Mouse (Mus musculus) CH12.LX (cell line): ENCODE results near the gene Mllt10. TPM values are rescaled to one million over a fixed set of nuclear protein-coding genes. Genes with fewer than 3 reads are reported as not detected.

Experiments
- DNase-seq: peaks from one replicate; pipeline ENCODE4 v3.0.0-alpha.2; 2013; ENCODE audit errors: extremely low read depth
- H3K27ac ChIP-seq: 2 replicates; pipeline ENCODE4 v1.5.1; 2012; ENCODE audit warnings: low read depth, mild to moderate bottlenecking, control low read depth, moderate library complexity; ENCODE audit not compliant: insufficient read depth
- H3K27me3 ChIP-seq: replicated peaks from 2 replicates; pipeline ENCODE3; 2012; ENCODE audit warnings: inconsistent platforms
- H3K36me3 ChIP-seq, 2 experiments: replicated peaks in 1 of 2; 2 replicates each; pipeline versions ENCODE3 to v1.6.1; 2012; ENCODE audit warnings: inconsistent platforms in 1 of 2, low read length in 1 of 2, mild to moderate bottlenecking in 1 of 2, mixed read lengths in 1 of 2, moderate library complexity in 1 of 2; ENCODE audit not compliant: control insufficient read depth in 1 of 2, insufficient read depth in 1 of 2
- H3K4me1 ChIP-seq, 2 experiments: 2 replicates each; pipeline ENCODE4 v1.6.1; 2012; ENCODE audit warnings: inconsistent platforms in 1 of 2, moderate library complexity in 1 of 2; ENCODE audit not compliant: insufficient read depth in 2 of 2, control insufficient read depth in 1 of 2
- H3K4me2 ChIP-seq: 2 replicates; pipeline ENCODE4 v1.6.1; 2012; ENCODE audit warnings: low read depth, mild to moderate bottlenecking, control low read depth; ENCODE audit not compliant: poor library complexity, insufficient read depth, severe bottlenecking
- H3K4me3 ChIP-seq, 3 experiments: fragments of 150-350 bp in 1 of 3; sonication (generic) in 1 of 3; replicated peaks in 1 of 3; 2 replicates each; pipeline versions ENCODE3 to v1.5.1; 2011 to 2012; ENCODE audit warnings: low read depth in 2 of 3, low read length in 2 of 3, mild to moderate bottlenecking in 2 of 3, moderate library complexity in 2 of 3, control low read depth in 1 of 3, improper control_type of control experiment in 1 of 3, inconsistent platforms in 1 of 3, mixed read lengths in 1 of 3; ENCODE audit not compliant: poor library complexity in 1 of 3
- H3K79me2 ChIP-seq: replicated peaks from 2 replicates; pipeline ENCODE4 v1.6.1; 2012; ENCODE audit warnings: mild to moderate bottlenecking, moderate library complexity; ENCODE audit not compliant: control insufficient read depth, poor library complexity, insufficient read depth, severe bottlenecking; ENCODE audit errors: extremely low read depth
- H3K9ac ChIP-seq: 2 replicates; pipeline ENCODE4 v1.6.1; 2012; ENCODE audit warnings: low read depth, mild to moderate bottlenecking, control low read depth, moderate library complexity; ENCODE audit not compliant: insufficient read depth
- H3K9me3 ChIP-seq: replicated peaks from 2 replicates; pipeline ENCODE3; 2012; ENCODE audit warnings: low read length, inconsistent platforms, mixed read lengths
- BHLHE40 ChIP-seq: IDR thresholded peaks from 2 replicates; pipeline ENCODE4 v1.6.1; 2011; ENCODE audit warnings: mild to moderate bottlenecking, low read depth, low read length, improper control_type of control experiment
- CHD1 ChIP-seq: IDR thresholded peaks from 2 replicates; pipeline ENCODE4 v1.6.1; 2012; ENCODE audit warnings: low read depth, low read length, improper control_type of control experiment, inconsistent platforms
- CHD2 ChIP-seq: IDR thresholded peaks from 2 replicates; pipeline ENCODE4 v1.6.1; 2011; ENCODE audit warnings: low read length, improper control_type of control experiment
- CTCF ChIP-seq, 2 experiments: IDR thresholded peaks in 1 of 2; conservative IDR thresholded peaks in 1 of 2; 2 replicates each; pipeline ENCODE4 v1.5.1; 2011 to 2012; ENCODE audit warnings: low read depth in 2 of 2, low read length in 2 of 2, improper control_type of control experiment in 1 of 2, inconsistent platforms in 1 of 2, mild to moderate bottlenecking in 1 of 2, moderate library complexity in 1 of 2
- HCFC1 ChIP-seq: IDR thresholded peaks from 2 replicates; pipeline ENCODE4 v1.6.1; 2012; ENCODE audit warnings: low read depth, mild to moderate bottlenecking, inconsistent platforms, low read length, improper control_type of control experiment
- IRF4 ChIP-seq: IDR thresholded peaks from 2 replicates; pipeline ENCODE4 v1.6.1; 2014; ENCODE audit warnings: low read depth, mild to moderate bottlenecking, inconsistent platforms, low read length, improper control_type of control experiment
- JUN ChIP-seq: IDR thresholded peaks from 2 replicates; pipeline ENCODE4 v1.6.1; 2011; ENCODE audit warnings: low read depth, mild to moderate bottlenecking, low read length, improper control_type of control experiment, moderate library complexity; ENCODE audit not compliant: insufficient read depth
- KAT2A ChIP-seq: IDR thresholded peaks from 2 replicates; pipeline ENCODE4 v1.6.1; 2012; ENCODE audit warnings: low read length, improper control_type of control experiment, inconsistent platforms; ENCODE audit not compliant: insufficient replicate concordance
- MAX ChIP-seq: IDR thresholded peaks from 2 replicates; pipeline ENCODE4 v1.6.1; 2011; ENCODE audit warnings: low read length, improper control_type of control experiment
- MAZ ChIP-seq: IDR thresholded peaks from 2 replicates; pipeline ENCODE4 v1.6.1; 2012; ENCODE audit warnings: low read depth, mild to moderate bottlenecking, inconsistent platforms, low read length, improper control_type of control experiment, moderate library complexity
- MXI1 ChIP-seq: IDR thresholded peaks from 2 replicates; pipeline ENCODE4 v1.6.1; 2011; ENCODE audit warnings: mild to moderate bottlenecking, low read depth, low read length, improper control_type of control experiment
- NELFE ChIP-seq: IDR thresholded peaks from 2 replicates; pipeline ENCODE4 v1.6.1; 2011; ENCODE audit warnings: low read depth, low read length, improper control_type of control experiment
- PAX5 ChIP-seq: IDR thresholded peaks from 2 replicates; pipeline ENCODE4 v1.6.1; 2012; ENCODE audit warnings: low read length, inconsistent platforms, mixed read lengths
- POLR2A ChIP-seq: IDR thresholded peaks from 2 replicates; pipeline ENCODE4 v1.6.1; 2011; ENCODE audit warnings: low read depth, mild to moderate bottlenecking, improper control_type of control experiment, low read length
- SMC3 ChIP-seq: IDR thresholded peaks from 2 replicates; pipeline ENCODE4 v1.6.1; 2011; ENCODE audit warnings: low read depth, low read length, improper control_type of control experiment
- TBP ChIP-seq: conservative IDR thresholded peaks from 2 replicates; pipeline ENCODE4 v1.6.1; 2011; ENCODE audit warnings: low read depth, low read length, improper control_type of control experiment
- UBTF ChIP-seq: IDR thresholded peaks from 2 replicates; pipeline ENCODE4 v1.6.1; 2012; ENCODE audit warnings: low read depth, mild to moderate bottlenecking, inconsistent platforms, low read length, improper control_type of control experiment, moderate library complexity
- USF1 ChIP-seq: IDR thresholded peaks from 2 replicates; pipeline ENCODE4 v1.6.1; 2014; ENCODE audit warnings: low read depth, mild to moderate bottlenecking, inconsistent platforms, low read length, improper control_type of control experiment
- USF2 ChIP-seq: conservative IDR thresholded peaks from 2 replicates; pipeline ENCODE4 v1.6.1; 2011; ENCODE audit warnings: low read depth, low read length, improper control_type of control experiment
- ZMIZ1 ChIP-seq: IDR thresholded peaks from 2 replicates; pipeline ENCODE4 v1.6.1; 2012; ENCODE audit warnings: low read depth, mild to moderate bottlenecking, inconsistent platforms, low read length, improper control_type of control experiment
- ZNF384 ChIP-seq: IDR thresholded peaks from 2 replicates; pipeline ENCODE4 v1.6.1; 2012; ENCODE audit warnings: low read depth, low read length, improper control_type of control experiment, inconsistent platforms
- dilution Hi-C: fragments of 300-500 bp; cut with MboI; formaldehyde crosslinking; loops from 2 replicates; pipeline ENCODE4 v1.14.3; 2020; ENCODE audit warnings: low sequenced_read_pairs; ENCODE audit not compliant: extremely low pct_unique_long_range_greater_than_20kb, extremely low pct_ligation_motif_present
- in situ Hi-C: fragments of 300-500 bp; cut with MboI; formaldehyde crosslinking; loops from 3 replicates; pipeline ENCODE4 v1.14.3; 2019; ENCODE audit warnings: low sequenced_read_pairs, low pct_ligation_motif_present, low pct_unique_long_range_greater_than_20kb, mixed read lengths
- polyA plus RNA-seq: library from polyadenylated mRNA; unstranded; fragments of >175 nt; gene quantifications from 2 replicates; pipeline ENCODE4 v1.2.1, GENCODE M21; 2012; ENCODE audit warnings: low read depth; ENCODE audit not compliant: insufficient read length
- total RNA-seq, 2 experiments: library from RNA; depleted of rRNA; stranded (reverse); fragments of 300-350 nt in 1 of 2; fragments of >200 nt in 1 of 2; gene quantifications; 2 replicates each; pipeline ENCODE4 v1.2.3; 2012 to 2014

Gene Mllt10
- total and polyA plus RNA-seq, 3 experiments: 22.0 to 39.2 (median 27.2) TPM

DNA sequence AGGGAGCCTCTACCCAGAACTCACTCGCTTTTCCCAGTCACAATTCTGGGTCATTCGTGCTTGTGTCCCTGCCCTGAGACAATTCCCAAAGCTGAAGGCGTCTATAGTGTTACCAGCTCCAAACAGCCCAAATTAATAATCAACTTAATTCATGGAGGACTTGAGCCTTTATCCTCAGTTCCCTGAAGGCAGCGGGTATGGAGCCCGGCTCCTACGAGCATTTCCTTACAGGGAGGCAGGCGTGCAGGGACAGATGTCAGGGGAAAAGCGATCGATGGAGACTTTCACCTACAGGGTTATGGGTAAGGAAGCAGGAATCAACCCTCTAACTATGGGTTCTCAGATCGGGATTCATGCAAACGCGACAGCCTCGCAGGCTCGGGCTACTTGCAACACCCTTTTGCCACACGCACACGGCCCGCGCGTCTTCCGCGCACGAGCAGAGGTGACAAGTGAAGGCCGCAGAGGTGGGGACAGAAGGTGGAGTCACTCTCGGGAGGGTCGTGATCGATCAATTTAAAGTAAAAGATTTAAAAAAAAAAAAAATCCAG lies 23.7 kb upstream of the Mllt10 start:
- in situ Hi-C loops (loop anchor here (10.0 to 25.0 kb wide), 3 partner anchors 153 to 656 kb away; partner anchors contain the start of genes Bmi1 and Spag6), dilution Hi-C loops (no loop called here)
- Histone ChIP-seq H3K9me3 (no peaks in the 10 kb centered on the region), H3K36me3 (no peaks in the 10 kb centered on the region), H3K79me2 (no peaks in the 10 kb centered on the region), H3K4me1 (peaks cover 0 to 13% of the 10 kb centered on the region in 2 experiments; a peak in 2 of 4 replicates), H3K27me3 (no peaks in the 10 kb centered on the region), H3K4me3 (no peak overlapping the region), H3K9ac (no peak overlapping the region), H3K27ac (no peak overlapping the region), H3K4me2 (no peak overlapping the region)
- TF ChIP-seq USF1: no peak
- no peak for TF ChIP-seq POLR2A
- TF ChIP-seq NELFE: no peak
- no peak for TF ChIP-seq MAZ
- TF ChIP-seq JUN: no peak
- no peak for TF ChIP-seq ZMIZ1
- no peak for TF ChIP-seq ZNF384
- TF ChIP-seq MXI1: no peak
- TF ChIP-seq CHD1: no peak
- no peak for TF ChIP-seq TBP
- TF ChIP-seq SMC3: no peak
- no peak for TF ChIP-seq CHD2
- TF ChIP-seq KAT2A: no peak
- TF ChIP-seq IRF4: no peak
- no peak for TF ChIP-seq USF2
- no peak for TF ChIP-seq UBTF
- TF ChIP-seq MAX: no peak
- DNase-seq: no peak

DNA sequence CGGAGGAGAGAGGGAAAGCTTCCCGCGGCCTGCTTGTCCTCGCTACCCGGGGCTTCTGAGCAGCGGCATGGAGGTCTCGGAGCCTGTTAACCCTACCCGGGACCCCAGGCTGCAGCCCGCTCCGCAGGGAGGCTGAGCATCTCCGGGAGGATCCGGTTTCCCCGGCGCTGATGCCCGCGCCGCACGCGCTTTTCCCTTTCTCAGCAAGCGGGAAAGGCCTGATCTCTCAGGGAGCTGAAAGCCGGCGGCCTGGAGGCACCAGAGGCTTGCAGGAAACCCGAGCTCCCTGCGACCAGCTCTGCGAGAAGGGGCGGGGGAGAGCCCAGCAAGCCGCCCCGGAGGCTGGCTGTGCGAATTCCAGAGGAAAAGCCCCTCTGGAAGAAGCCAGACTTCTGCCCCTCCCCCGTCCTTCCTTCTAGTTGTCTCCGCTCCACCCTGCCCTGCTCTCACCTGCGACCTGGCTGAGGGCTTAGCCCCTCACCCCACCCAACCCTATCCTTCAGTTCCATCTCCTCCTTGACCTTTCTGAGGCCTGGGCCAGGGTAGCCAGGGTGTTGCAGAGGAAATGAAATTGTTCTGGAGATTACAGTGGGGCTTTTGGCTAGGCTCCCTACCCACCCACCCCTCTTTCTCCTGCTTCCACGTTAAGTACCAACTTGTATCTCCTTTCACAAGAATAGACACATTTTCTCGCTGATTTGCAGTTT lies 23.1 kb upstream of the Mllt10 start:
- dilution Hi-C loops (no loop called here), in situ Hi-C loops (loop anchor here (10.0 to 25.0 kb wide), 3 partner anchors 153 to 655 kb away; partner anchors contain the start of genes Bmi1 and Spag6)
- no peak for TF ChIP-seq HCFC1
- no peak for TF ChIP-seq BHLHE40
- TF ChIP-seq USF1: no peak
- TF ChIP-seq MXI1: no peak
- no peak for TF ChIP-seq CTCF (conservative IDR thresholded peaks at IDR 0.05 in 1 of 2, IDR thresholded peaks at IDR 0.05 in 1 of 2; ENCODE audit: low read depth in 2 of 2, low read length in 2 of 2)
- TF ChIP-seq IRF4: no peak
- TF ChIP-seq PAX5: no peak
- no peak for TF ChIP-seq MAX
- no peak overlapping the region for H3K9ac ChIP-seq
- no peak overlapping the region for H3K4me3 ChIP-seq
- H3K27ac ChIP-seq: no peak overlapping the region
- no peak for DNase-seq
- H3K79me2 ChIP-seq: no peaks in the 10 kb centered on the region
- H3K9me3 ChIP-seq: no peaks in the 10 kb centered on the region
- peaks cover 0 to 6% of the 10 kb centered on the region in 2 experiments; a peak in 2 of 4 replicates for H3K4me1 ChIP-seq
- H3K4me2 ChIP-seq: no peak overlapping the region
- peaks cover 4% of the 10 kb centered on the region for H3K27me3 ChIP-seq
- no peaks in the 10 kb centered on the region for H3K36me3 ChIP-seq
